Mouse (Mus musculus) testis, adult 2 months (tissue): ENCODE results near the gene Mettl8.

Experiments used
- CTCF ChIP-seq: fragments of 200-500 bp; IDR thresholded peaks from 2 replicates; pipeline ENCODE4 v1.5.1; 2012; ENCODE audit warnings: low read depth, mild to moderate bottlenecking, inconsistent platforms, low read length, moderate library complexity; ENCODE audit not compliant: control insufficient read depth, insufficient read depth, insufficient replicate concordance
- POLR2A ChIP-seq: fragments of 200-500 bp; IDR thresholded peaks from 2 replicates; pipeline ENCODE4 v1.6.1; 2012; ENCODE audit warnings: low read depth, mild to moderate bottlenecking, inconsistent platforms, low read length, moderate library complexity; ENCODE audit not compliant: control insufficient read depth

GRCm38 (mm10) chr2:71104696-71105095 is 49.3 kb upstream of the Mettl8 start:
- TF ChIP-seq POLR2A (no peak), CTCF (no peak)
